8 mouse cellular contexts compared by ENCODE assay signal in the genomic region with DNA sequence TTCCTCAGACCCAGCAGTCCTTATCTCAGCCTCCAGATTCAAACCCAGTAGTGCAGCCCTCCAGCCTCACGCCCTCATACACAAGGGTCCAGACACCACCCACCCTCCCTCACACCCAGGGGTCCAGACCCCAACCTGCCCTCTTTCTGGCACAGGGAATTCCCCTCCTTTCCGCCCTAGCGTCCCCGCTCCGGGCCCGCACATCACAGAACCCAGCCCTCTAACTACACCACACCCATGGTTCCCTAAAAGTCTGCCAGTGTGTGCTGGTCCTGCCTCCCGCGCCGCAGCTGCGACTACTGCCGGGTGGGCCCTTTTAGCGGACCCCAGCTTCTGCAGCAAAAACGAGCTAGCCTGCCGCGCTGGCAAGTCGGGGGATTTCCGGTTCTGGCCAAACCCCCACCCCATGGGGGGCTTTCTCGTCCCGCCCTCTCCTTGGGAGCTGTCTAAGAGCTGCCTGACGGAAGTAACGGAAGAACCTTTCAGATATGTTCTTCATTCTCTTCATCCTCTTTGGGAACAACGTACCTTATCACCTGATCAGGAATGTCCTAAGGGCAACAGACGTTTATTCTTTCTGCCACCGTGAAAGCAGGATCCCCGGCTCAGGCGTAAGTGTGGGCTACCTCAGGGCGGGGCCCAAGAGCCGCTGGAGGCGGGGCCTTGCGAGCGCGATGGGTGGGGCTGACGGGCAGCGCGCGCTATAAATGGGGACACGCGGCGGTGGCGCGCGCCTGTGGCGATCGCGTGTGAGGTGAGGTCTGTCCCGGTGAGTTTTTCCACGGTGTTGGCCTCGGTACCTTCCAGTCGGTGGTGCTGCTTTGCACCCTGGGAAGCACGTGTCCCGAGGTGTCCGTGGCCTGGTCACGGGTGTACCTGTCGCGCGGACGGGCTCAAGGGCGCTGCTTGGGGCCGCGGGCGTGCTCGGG. TPM values are rescaled to one million over a fixed set of nuclear protein-coding genes. Genes with fewer than 3 reads are reported as not detected.
DNase-seq lines count a peak whose midpoint lies in the region; ATAC-seq lines count a peak whose summit lies in the region.

Gene 1700028J19Rik, minus strand, starts transcription at position 641 of the 929 bp plus-strand sequence.
Gene 2410002F23Rik, plus strand, starts transcription at position 668 of the 929 bp plus-strand sequence.

- H3K9ac ChIP-seq in hindbrain, embryonic 14.5 days, result peak within 1 kb of the TSS; percentile 96

- no peaks in the 10 kb centered on the region for H3K9me3 ChIP-seq in hindbrain, embryonic 14.5 days (ENCODE audit: control insufficient read depth, low read length)

- H3K27me3 ChIP-seq in hindbrain, embryonic 14.5 days (ENCODE audit: control insufficient read depth, insufficient read depth, low read length), result no peaks in the 10 kb centered on the region

- H3K27ac ChIP-seq in hindbrain, embryonic 14.5 days, result peak within 1 kb of the TSS; percentile 96

- H3K4me1 ChIP-seq in hindbrain, embryonic 14.5 days (replicated peaks; ENCODE audit: control insufficient read depth, insufficient read depth, low read length), result peaks cover 13% of the 10 kb centered on the region

- peak; percentile 93 for DNase-seq in R1 (ENCODE audit: low read depth, low spot score)
- peak; percentile 94 to 95 for DNase-seq in cerebellum, postnatal 25 days
- peak; percentile 89 to 93 for DNase-seq in frontal cortex, postnatal 25 days (ENCODE audit: low spot score in 2 of 2)
- peak; percentile 96 for DNase-seq in hindbrain, embryonic 14.5 days (ENCODE audit: low spot score)
- DNase-seq in layer of hippocampus, postnatal 36 days, result peak; percentile 90 to 92
- peak; percentile 92 for DNase-seq in lung, postnatal 36 days
- peak; percentile 95 for DNase-seq in retina, postnatal 1 day
- DNase-seq in urinary bladder, adult 18-20 months (ENCODE audit: low spot score in 2 of 2), result peak; percentile 84 to 94

- H3K4me2 ChIP-seq in hindbrain, embryonic 14.5 days (replicated peaks), result peak within 1 kb of the TSS; percentile 74

- peaks cover 36% of the 10 kb centered on the region for H3K36me3 ChIP-seq in hindbrain, embryonic 14.5 days (replicated peaks; ENCODE audit: control insufficient read depth, insufficient read depth)

- H3K4me3 ChIP-seq in hindbrain, embryonic 14.5 days (replicated peaks; ENCODE audit: low read length), result peak within 1 kb of the TSS; percentile 86

- under 1% methylated on average over 62 of the region's 62 CpGs for WGBS in hindbrain, embryonic 14.5 days

- peak; percentile 89 for ATAC-seq in hindbrain, embryonic 14.5 days (ENCODE audit: low FRiP score)

RNA-seq across cellular contexts. Expression of gene 1700028J19Rik, which starts in this region (rescaled TPM):
- 1.6 and 1.8 TPM in 2 replicates for polyA plus RNA-seq in hindbrain, embryonic 14.5 days (2014; fragmentation: Nextera tagmentation; extraction: Ambion mirVana)
- total RNA-seq in layer of hippocampus, postnatal 36 days (2021), result 1 to 10 TPM in 1 of 2 experiments, under 1 TPM in 1; 0.99 to 1.2 TPM

RNA-seq across cellular contexts. Expression of gene 2410002F23Rik, which starts in this region (rescaled TPM):
- polyA plus RNA-seq in hindbrain, embryonic 14.5 days (2014; fragmentation: Nextera tagmentation; extraction: Ambion mirVana), result 180 and 185 TPM in 2 replicates
- 10 to 100 TPM; 82.0 to 92.1 TPM for total RNA-seq in layer of hippocampus, postnatal 36 days (2021)

Comparison
In these comparisons a context has a peak if more than half of its experiments do, and no peak if none do; other contexts are left out.
1. Peak in every context shown above with its lines: DNase-seq, ATAC-seq, H3K4me3 ChIP-seq and H3K27ac ChIP-seq.